Mouse (Mus musculus): ENCODE measurements at regions not wholly inside any gene's neighbourhood (a gene's known extent, or its start where the extent isn't known, plus 50 kb on each side); places are given as distances from the start of the nearest gene placed in this dataset.

DNA sequence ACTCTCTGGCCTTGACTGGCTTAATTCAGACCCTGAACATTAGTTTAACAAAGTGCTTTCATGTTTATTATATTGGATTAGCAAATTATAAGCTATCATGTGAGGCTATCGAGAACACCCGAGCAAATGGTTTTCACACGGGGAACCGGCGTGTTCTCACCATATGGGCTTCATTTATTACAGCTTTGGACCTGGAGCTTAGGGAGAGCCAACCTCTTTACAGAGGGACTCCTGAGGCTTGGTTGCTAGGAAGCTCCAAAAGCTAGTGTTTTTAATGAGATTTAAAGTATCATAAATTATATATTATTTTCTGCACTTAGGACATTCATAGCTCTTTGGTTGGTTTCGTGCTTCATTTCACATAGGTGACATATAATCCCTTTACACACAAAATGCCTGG is 171.4 kb upstream of the Tox3 start:
- H3K9me3 ChIP-seq: no peaks in the 10 kb centered on the region; the same call in 1 of the 2 replicates
- H3K4me3 ChIP-seq: no peak overlapping the region
- H3K27ac ChIP-seq: no peak overlapping the region
- 92% methylated on average over 6 of the region's 6 CpGs for WGBS
- H3K36me3 ChIP-seq: no peaks in the 10 kb centered on the region
- no peaks in the 10 kb centered on the region for H3K4me1 ChIP-seq
- H3K27me3 ChIP-seq (ENCODE audit: insufficient read depth, poor library complexity, severe bottlenecking): no peaks in the 10 kb centered on the region
- DNase-seq (ENCODE audit: low spot score): no peak

DNA sequence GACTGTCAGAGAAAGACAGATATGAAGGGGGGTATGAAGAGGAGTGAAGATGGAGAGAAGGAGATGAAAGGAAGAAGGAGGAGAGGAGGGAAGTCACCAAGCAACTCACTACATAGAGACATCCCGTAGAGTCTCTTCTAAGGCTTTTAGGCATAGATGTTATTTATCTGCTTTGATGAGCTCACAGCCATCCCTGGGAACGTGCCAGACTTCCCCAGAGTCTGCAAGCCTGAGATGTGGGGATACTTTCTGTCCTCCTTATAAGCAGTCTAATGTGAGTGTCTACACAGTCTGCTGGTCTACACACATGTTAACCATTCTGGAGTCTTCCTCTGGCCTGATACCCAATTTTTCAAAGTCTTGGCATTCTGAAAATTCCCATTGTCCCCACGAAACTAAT is 166.0 kb upstream of the Tox3 start:
- H3K27me3 ChIP-seq (ENCODE audit: insufficient read depth, poor library complexity, severe bottlenecking): no peaks in the 10 kb centered on the region
- H3K9me3 ChIP-seq: no peaks in the 10 kb centered on the region
- no peak overlapping the region for H3K27ac ChIP-seq
- 68% methylated on average over 3 of the region's 3 CpGs for WGBS
- H3K4me1 ChIP-seq: no peaks in the 10 kb centered on the region
- no peaks in the 10 kb centered on the region for H3K36me3 ChIP-seq
- no peak for DNase-seq (ENCODE audit: low spot score)
- H3K4me3 ChIP-seq: no peak overlapping the region

DNA sequence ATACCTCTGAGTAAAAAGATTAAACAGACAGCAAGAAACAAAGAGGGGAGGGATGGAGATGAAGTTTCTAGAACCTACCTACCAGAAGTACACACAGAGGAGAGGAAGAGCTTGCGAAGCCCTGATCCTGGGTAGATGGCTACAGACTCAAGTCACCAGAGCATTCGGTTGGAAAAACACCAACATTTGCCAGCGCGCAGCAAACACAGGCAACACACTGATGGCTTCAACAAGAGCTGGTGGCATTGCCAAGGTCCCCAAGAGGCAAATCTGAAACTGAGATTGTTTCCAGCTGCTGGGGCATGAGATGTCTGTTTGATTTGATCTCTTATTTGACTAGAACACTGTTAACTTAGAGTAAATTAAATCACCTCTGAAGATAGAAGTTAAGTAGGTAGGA is 165.5 kb upstream of the Tox3 start:
- Histone ChIP-seq H3K4me3 (no peak overlapping the region), H3K27ac (no peak overlapping the region), H3K4me1 (no peaks in the 10 kb centered on the region), H3K27me3 (ENCODE audit: insufficient read depth, poor library complexity, severe bottlenecking) (no peaks in the 10 kb centered on the region), H3K9me3 (no peaks in the 10 kb centered on the region), H3K36me3 (no peaks in the 10 kb centered on the region)
- WGBS: 89% methylated on average over 4 of the region's 4 CpGs
- DNase-seq (ENCODE audit: low spot score): no peak

DNA sequence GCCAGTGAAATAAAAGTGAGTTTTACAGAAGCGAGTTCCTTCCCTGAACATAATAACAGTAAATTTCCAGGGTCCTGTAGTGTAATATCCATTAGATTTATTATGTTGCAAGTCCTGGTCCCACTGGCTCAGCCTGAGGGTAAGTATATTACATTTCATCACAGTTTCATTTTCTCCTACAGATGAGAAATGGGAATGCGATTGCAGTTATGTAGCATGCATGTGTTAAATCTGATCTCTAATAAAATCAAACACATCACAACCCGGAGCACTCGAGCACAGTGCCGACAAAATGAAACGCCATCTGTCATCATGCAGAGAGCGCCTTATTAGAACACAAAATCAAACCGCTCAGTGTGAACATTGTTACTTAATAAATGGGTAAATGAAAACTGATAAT is 165.0 kb upstream of the Tox3 start:
- no peak for DNase-seq (ENCODE audit: low spot score)
- Histone ChIP-seq H3K27me3 (ENCODE audit: insufficient read depth, poor library complexity, severe bottlenecking) (no peaks in the 10 kb centered on the region), H3K4me3 (no peak overlapping the region), H3K27ac (no peak overlapping the region), H3K36me3 (no peaks in the 10 kb centered on the region), H3K4me1 (no peaks in the 10 kb centered on the region), H3K9me3 (no peaks in the 10 kb centered on the region)
- WGBS: 89% methylated on average over 8 of the region's 8 CpGs

DNA sequence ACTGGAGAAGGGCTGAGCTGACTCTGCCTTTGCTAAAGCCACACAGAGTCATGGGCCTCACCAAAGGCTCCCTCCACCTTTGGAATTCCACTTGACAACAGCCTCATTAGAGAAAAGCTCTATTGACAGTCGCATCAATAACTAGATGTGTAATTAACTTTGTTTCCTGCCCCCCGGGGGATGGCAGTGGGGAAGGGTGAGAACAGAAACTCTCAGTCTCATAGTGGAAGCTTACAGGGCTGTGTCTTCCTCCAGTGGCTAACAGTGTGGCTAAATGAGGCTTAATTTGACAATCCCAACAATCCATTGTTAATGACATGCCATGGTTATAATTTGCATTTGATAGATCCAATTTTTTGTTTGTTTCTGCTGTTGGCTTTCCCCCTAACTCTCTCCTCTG is 164.5 kb upstream of the Tox3 start:
- H3K4me3 ChIP-seq: no peak overlapping the region
- no peaks in the 10 kb centered on the region for H3K4me1 ChIP-seq
- WGBS: 61% methylated on average over 2 of the region's 2 CpGs
- H3K36me3 ChIP-seq: no peaks in the 10 kb centered on the region
- H3K27ac ChIP-seq: no peak overlapping the region
- no peak for DNase-seq (ENCODE audit: low spot score)
- H3K9me3 ChIP-seq: no peaks in the 10 kb centered on the region
- H3K27me3 ChIP-seq (ENCODE audit: insufficient read depth, poor library complexity, severe bottlenecking): no peaks in the 10 kb centered on the region

DNA sequence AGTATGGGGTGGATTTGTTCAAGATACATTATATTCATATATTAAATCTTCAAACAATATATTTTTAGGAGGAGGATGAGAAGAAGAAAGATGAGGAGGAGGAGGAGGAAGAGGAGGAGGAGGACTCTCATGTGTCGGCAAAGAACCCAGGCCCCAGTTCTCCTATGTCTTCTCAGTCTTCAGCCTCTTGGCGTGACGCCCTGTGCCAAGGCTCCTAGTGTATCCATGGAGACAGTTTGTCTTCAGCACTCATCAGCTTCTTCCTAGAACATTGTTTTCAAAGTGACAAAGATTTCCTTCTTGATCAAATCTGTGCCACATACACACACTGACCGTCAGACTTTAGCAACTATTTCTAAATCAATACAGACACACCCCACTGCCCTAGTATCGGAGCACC is 156.4 kb upstream of the Tox3 start:
- no peak for DNase-seq (ENCODE audit: low spot score)
- Histone ChIP-seq H3K4me1 (0 out of 2 replicates have a peak, but pooled peaks cover 10% of the 10 kb centered on the region), H3K4me3 (no peak overlapping the region), H3K9me3 (no peaks in the 10 kb centered on the region), H3K36me3 (no peaks in the 10 kb centered on the region), H3K27ac (no peak overlapping the region), H3K27me3 (ENCODE audit: insufficient read depth, poor library complexity, severe bottlenecking) (no peaks in the 10 kb centered on the region)
- 74% methylated on average over 5 of the region's 5 CpGs for WGBS

DNA sequence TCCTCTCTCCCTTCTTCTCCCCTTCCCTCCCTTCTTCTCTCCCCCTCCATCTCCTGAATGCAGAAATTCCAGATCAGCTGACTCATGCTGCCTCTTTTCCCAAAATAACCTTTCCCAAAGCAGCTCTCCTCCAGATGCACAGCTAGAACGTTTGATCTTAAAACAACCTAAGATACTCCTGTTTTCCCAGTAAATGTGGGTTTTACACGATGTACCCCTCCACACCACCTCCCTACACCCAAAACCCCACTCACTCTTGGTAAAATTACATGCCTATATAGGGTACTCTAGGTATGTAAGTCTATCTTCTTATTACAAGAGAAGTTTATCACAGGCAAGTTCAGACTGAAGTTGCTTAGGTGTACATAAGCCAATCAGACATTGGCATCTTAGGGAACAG is 155.2 kb upstream of the Tox3 start:
- Histone ChIP-seq H3K9me3 (no peaks in the 10 kb centered on the region), H3K36me3 (no peaks in the 10 kb centered on the region), H3K4me1 (0 out of 2 replicates have a peak, but pooled peaks cover 10% of the 10 kb centered on the region), H3K4me3 (no peak overlapping the region), H3K27me3 (ENCODE audit: insufficient read depth, poor library complexity, severe bottlenecking) (no peaks in the 10 kb centered on the region), H3K27ac (no peak overlapping the region; the same call in 1 of the 2 replicates)
- WGBS: 23% methylated on average over 2 of the region's 2 CpGs
- DNase-seq (ENCODE audit: low spot score): no peak

DNA sequence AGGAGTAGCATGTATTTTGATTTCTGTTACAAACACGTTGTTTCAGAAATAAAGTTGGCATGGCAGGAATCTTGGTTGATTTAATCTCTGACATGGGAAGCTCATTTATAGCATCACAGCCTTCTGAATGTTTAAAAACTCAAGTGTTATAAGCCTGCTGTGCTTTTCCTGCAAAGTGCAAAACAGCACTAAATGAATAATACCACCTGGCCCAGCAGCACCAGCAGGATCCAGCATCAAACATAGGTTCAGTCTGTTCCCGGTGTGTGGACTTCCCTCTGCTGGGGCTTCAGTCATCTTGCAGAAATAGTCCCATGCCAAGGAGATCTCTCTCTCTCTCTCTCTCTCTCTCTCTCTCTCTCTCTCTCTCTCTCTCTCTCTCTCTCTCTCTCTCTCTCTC is 154.7 kb upstream of the Tox3 start:
- Histone ChIP-seq H3K36me3 (no peaks in the 10 kb centered on the region), H3K27ac (no peak overlapping the region; the same call in 1 of the 2 replicates), H3K4me1 (0 out of 2 replicates have a peak, but pooled peaks cover 10% of the 10 kb centered on the region), H3K4me3 (no peak overlapping the region), H3K27me3 (ENCODE audit: insufficient read depth, poor library complexity, severe bottlenecking) (no peaks in the 10 kb centered on the region), H3K9me3 (no peaks in the 10 kb centered on the region)
- 60% methylated on average over 2 of the region's 2 CpGs for WGBS
- DNase-seq (ENCODE audit: low spot score): no peak

DNA sequence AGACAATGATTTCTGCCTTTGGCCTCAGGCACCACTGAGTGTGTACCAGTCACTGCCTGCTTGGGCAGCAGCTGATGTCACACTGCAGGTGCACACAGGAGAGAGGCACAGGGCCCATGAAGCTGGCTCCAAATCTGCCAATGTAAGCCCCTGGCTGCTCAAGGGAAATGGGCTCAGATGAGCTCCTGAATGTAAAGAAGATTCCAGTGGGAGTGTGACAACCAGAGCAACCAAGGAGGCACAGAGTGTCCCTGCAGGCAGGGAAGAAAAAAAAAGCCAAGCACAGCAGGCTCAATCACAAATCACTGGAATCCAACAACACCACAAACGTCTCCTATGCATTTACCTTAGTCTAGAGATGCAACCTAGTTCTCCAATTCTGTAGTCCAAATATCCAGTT is 151.2 kb upstream of the Tox3 start:
- peaks cover 19% of the 10 kb centered on the region for H3K4me1 ChIP-seq
- no peaks in the 10 kb centered on the region for H3K9me3 ChIP-seq
- H3K27ac ChIP-seq: no peak overlapping the region
- H3K27me3 ChIP-seq (ENCODE audit: insufficient read depth, poor library complexity, severe bottlenecking): no peaks in the 10 kb centered on the region
- 45% methylated on average over 1 of the region's 1 CpGs for WGBS
- no peaks in the 10 kb centered on the region for H3K36me3 ChIP-seq
- H3K4me3 ChIP-seq: no peak overlapping the region
- no peak for DNase-seq (ENCODE audit: low spot score)

DNA sequence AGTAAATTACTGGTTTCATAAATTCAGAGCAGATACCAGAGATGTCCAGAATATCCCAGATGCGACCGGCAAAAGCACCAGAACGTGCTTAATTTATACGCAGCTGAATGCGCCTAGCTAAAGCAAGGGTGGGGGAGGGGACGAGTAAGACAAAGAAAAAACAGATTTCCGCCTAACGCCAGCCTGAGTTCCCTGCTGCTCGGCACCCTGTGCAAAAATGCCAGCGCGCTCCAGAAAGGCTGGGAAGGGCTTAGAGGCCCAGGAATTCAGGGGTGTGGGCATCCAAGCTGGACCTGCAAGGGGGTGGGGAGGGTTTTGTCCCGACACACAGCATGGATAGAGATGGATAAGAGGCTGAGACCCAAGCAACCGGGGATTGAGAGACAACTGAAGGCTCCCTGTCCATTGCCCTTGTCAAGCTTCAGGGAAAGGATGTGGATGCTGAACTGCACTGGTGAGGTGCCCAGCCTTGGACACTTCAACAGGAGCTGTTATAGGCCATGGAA is 148.6 kb upstream of the Tox3 start:
- Histone ChIP-seq H3K9me3 (no peaks in the 10 kb centered on the region), H3K4me3 (peak overlapping the region; percentile 46), H3K4me1 (peaks cover 10% of the 10 kb centered on the region), H3K27me3 (ENCODE audit: insufficient read depth, poor library complexity, severe bottlenecking) (no peaks in the 10 kb centered on the region), H3K27ac (peak overlapping the region; percentile 86), H3K36me3 (no peaks in the 10 kb centered on the region)
- 6% methylated on average over 13 of the region's 13 CpGs for WGBS
- peak; percentile 76 for DNase-seq (ENCODE audit: low spot score)

DNA sequence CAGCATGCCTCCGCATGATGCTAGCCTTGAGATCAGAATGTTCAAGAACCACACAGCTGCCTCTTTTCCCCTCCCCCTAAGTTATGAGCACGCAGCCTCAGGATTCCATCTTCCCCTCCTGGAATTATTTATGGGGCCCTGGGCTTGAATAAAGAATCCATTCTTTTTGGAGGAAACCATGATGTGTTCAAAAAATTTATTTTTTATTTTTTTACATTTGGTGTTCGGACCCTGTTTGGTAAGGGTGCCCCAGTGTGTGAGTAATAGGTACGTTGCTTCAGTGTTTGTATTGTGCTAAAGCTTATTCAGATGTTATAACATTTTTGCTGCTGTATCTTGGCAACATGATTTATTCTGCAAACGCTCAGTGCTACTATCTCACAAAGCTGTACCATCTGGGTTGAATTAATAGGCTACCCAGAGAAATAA is 147.8 kb upstream of the Tox3 start:
- 74% methylated on average over 5 of the region's 5 CpGs for WGBS
- H3K9me3 ChIP-seq: no peaks in the 10 kb centered on the region
- no peak overlapping the region for H3K4me3 ChIP-seq
- no peaks in the 10 kb centered on the region for H3K27me3 ChIP-seq (ENCODE audit: insufficient read depth, poor library complexity, severe bottlenecking)
- no peak overlapping the region for H3K27ac ChIP-seq
- H3K36me3 ChIP-seq: no peaks in the 10 kb centered on the region
- H3K4me1 ChIP-seq: peaks cover 17% of the 10 kb centered on the region
- DNase-seq (ENCODE audit: low spot score): no peak

DNA sequence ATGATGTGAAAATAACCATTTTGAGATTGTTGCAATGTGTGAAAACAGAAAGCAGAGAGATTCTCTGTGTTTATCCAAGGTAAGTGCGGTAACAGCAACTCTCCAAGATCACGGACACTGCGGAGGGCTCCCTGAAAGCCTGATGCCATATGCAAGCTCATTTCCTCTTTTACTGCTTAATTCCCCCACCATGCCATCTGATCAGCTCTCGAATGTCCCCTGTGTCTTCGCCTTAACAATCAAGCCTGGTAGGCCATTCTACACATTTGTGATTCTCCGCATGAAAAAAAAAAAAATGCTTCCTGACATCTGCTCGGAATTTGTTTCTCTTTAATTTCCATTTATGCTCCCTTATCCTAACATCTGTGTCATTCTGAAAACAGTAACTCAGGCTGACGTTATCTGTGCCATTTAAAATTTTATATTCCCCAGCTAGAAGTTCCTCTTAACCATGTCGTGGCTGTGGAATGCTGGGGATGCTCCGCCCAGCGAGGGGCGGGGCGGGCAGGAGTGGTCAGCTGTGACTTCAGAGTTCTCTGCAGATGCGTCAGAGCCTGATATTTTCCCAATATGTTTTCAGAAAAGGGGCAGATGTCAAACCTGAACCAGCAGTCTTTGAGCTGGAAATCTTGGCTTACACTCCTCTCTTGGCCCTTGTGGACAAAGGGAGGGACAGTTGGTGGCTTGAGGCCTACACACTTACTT is 144.5 kb upstream of the Tox3 start:
- Histone ChIP-seq H3K36me3 (no peaks in the 10 kb centered on the region), H3K4me1 (peaks cover 18% of the 10 kb centered on the region), H3K27ac (no peak overlapping the region), H3K4me3 (no peak overlapping the region), H3K27me3 (ENCODE audit: insufficient read depth, poor library complexity, severe bottlenecking) (no peaks in the 10 kb centered on the region), H3K9me3 (no peaks in the 10 kb centered on the region)
- no peak for DNase-seq (ENCODE audit: low spot score)
- WGBS: 60% methylated on average over 14 of the region's 14 CpGs

DNA sequence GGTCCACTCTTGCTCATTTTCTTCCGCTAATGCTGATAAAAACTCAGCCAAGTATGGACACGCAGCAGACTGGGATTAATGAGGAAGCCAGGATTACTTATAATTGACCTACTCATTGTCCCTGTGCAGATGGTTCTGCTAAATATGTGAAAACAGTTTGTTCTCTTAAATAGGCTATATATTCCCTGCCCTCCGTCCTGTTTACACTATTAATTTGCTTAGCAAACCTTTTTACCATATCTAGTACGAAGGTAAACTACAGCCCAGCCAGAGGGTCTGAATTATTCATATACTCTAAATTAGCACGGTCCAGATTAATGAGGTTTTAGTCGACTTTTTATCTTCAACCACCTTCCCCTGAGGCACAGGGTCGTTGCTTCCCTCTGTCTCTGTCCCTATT is 143.5 kb upstream of the Tox3 start:
- Histone ChIP-seq H3K4me3 (no peak overlapping the region), H3K27ac (no peak overlapping the region), H3K27me3 (ENCODE audit: insufficient read depth, poor library complexity, severe bottlenecking) (no peaks in the 10 kb centered on the region), H3K36me3 (no peaks in the 10 kb centered on the region), H3K4me1 (peaks cover 12% of the 10 kb centered on the region), H3K9me3 (no peaks in the 10 kb centered on the region)
- no peak for DNase-seq (ENCODE audit: low spot score)
- 58% methylated on average over 7 of the region's 7 CpGs for WGBS
